ENCODE assay signal across 15 mouse cellular contexts in genomic region chr14:10046336-10047122, GRCm38 (mm10).
A peak's percentile ranks its signal among the peaks of the same experiment; 100 is the strongest.
DNase-seq lines count a peak whose midpoint lies in the region; ATAC-seq and TF ChIP-seq lines count a peak whose summit lies in the region.
"Had no signal": no experiment of that assay in that cellular context is flagged by ENCODE, and none has a peak within 500 bp of the region (broad histone marks: within the 10 kb centered on the region; RNA-seq: fewer than 3 reads in every experiment).

No protein-coding gene starts in this region.

- no peak overlapping the region for H3K27ac ChIP-seq in lung, embryonic 14.5 days (ENCODE audit: low read depth)
- H3K27ac ChIP-seq: hindbrain, embryonic 12.5 days; layer of hippocampus, adult 2 months had no signal

- TF ChIP-seq POLR2A in lung, adult 2 months (IDR thresholded peaks at IDR 0.05; ENCODE audit: borderline replicate concordance, extremely low read depth, low read depth, low read length): no peak

- H3K9ac ChIP-seq in lung, embryonic 14.5 days: no peak overlapping the region
- H3K9ac ChIP-seq: hindbrain, embryonic 12.5 days had no signal

- DNase-seq in cerebellum, postnatal 14 days: peak; percentile 6 to 14
- no peak for DNase-seq in cerebellum, adult 18-20 months
- peak; percentile 43 for DNase-seq in lung, embryonic 14.5 days
- no peak for DNase-seq in lung, adult 2 months
- DNase-seq in embryo, embryonic 10.5 days (ENCODE audit: low spot score): peak; percentile 67
- DNase-seq in forelimb bud, embryonic 11.5 days (ENCODE audit: low read depth, low spot score): peak; percentile 58
- no peak for DNase-seq in layer of hippocampus, adult 18-20 months (ENCODE audit: low spot score in 2 of 2)
- no peak for DNase-seq in kidney, adult 8-10 months
- DNase-seq: cerebellum, postnatal 36 days; liver; thymus, postnatal 36 days had no signal

- H3K9me3 ChIP-seq in lung, embryonic 14.5 days (ENCODE audit: low read depth, low read length): no peaks in the 10 kb centered on the region
- H3K9me3 ChIP-seq: hindbrain, embryonic 12.5 days had no signal

- no peak for TF ChIP-seq CTCF in lung, embryonic 14.5 days (IDR thresholded peaks at IDR 0.05; ENCODE audit: low read depth)
- TF ChIP-seq CTCF in lung, adult 2 months (IDR thresholded peaks at IDR 0.05; ENCODE audit: insufficient read depth, low read length): no peak

- H3K4me1 ChIP-seq in lung, embryonic 14.5 days (ENCODE audit: insufficient read depth): peaks cover 4% of the 10 kb centered on the region; the same call in 1 of the 2 replicates
- no peaks in the 10 kb centered on the region for H3K4me1 ChIP-seq in lung, adult 2 months (ENCODE audit: control insufficient read depth, insufficient read depth, low read length)

- ATAC-seq in lung, embryonic 14.5 days (ENCODE audit: insufficient read depth): no peak

- 27% methylated on average over 7 of the region's 7 CpGs for WGBS in lung, embryonic 14.5 days
- 39% methylated on average over 7 of the region's 7 CpGs for WGBS in lung, adult 2 months

- no peak overlapping the region for H3K4me3 ChIP-seq in lung, embryonic 14.5 days (ENCODE audit: low read depth, low read length)
- no peak overlapping the region for H3K4me3 ChIP-seq in lung, adult 2 months (replicated peaks; ENCODE audit: extremely low read depth, low read depth, low read length)
- H3K4me3 ChIP-seq: hindbrain, embryonic 12.5 days; layer of hippocampus, adult 2 months; myocyte had no signal

- H3K27me3 ChIP-seq in lung, embryonic 14.5 days (ENCODE audit: insufficient read depth, low read length): no peaks in the 10 kb centered on the region
- H3K27me3 ChIP-seq: hindbrain, embryonic 12.5 days had no signal

- H3K4me2 ChIP-seq in lung, embryonic 14.5 days: no peak overlapping the region
- H3K4me2 ChIP-seq: heart, embryonic 11.5 days; hindbrain, embryonic 12.5 days had no signal

- no peaks in the 10 kb centered on the region for H3K36me3 ChIP-seq in lung, embryonic 14.5 days (ENCODE audit: insufficient read depth)
- H3K36me3 ChIP-seq: hindbrain, embryonic 12.5 days had no signal

Comparison
In these comparisons a context has a peak if more than half of its experiments do, and no peak if none do; other contexts are left out.
1. DNase-seq: peak in cerebellum, postnatal 14 days (2 of 2), lung, embryonic 14.5 days (single experiment), embryo, embryonic 10.5 days (single experiment) and forelimb bud, embryonic 11.5 days (single experiment); none in cerebellum, adult 18-20 months (0 of 2), lung, adult 2 months (single experiment), layer of hippocampus, adult 18-20 months (0 of 2) and kidney, adult 8-10 months (0 of 2).